ENCODE assay signal across 23 mouse cellular contexts in genomic region chr2:51851711-51852110, GRCm38 (mm10).
A peak's percentile ranks its signal among the peaks of the same experiment; 100 is the strongest.
DNase-seq lines count a peak whose midpoint lies in the region; ATAC-seq lines count a peak whose summit lies in the region.
"Had no signal": no experiment of that assay in that cellular context is flagged by ENCODE, and none has a peak within 500 bp of the region (broad histone marks: within the 10 kb centered on the region; RNA-seq: fewer than 3 reads in every experiment).

No protein-coding gene starts in this region.

- H3K9me3 ChIP-seq in embryonic facial prominence, embryonic 10.5 days = no peaks in the 10 kb centered on the region
- no peaks in the 10 kb centered on the region for H3K9me3 ChIP-seq in embryonic facial prominence, embryonic 15.5 days (replicated peaks)
- no peaks in the 10 kb centered on the region for H3K9me3 ChIP-seq in limb, embryonic 13.5 days
- H3K9me3 ChIP-seq: embryonic facial prominence, embryonic 12.5 days; forebrain, embryonic 15.5 days; heart, embryonic 13.5 days; hindbrain, embryonic 12.5 days; hindbrain, embryonic 15.5 days had no signal

- H3K36me3 ChIP-seq in embryonic facial prominence, embryonic 10.5 days (replicated peaks) = no peaks in the 10 kb centered on the region
- H3K36me3 ChIP-seq in embryonic facial prominence, embryonic 15.5 days = no peaks in the 10 kb centered on the region
- no peaks in the 10 kb centered on the region for H3K36me3 ChIP-seq in limb, embryonic 13.5 days
- H3K36me3 ChIP-seq: embryonic facial prominence, embryonic 12.5 days; forebrain, embryonic 15.5 days; G1E; heart, embryonic 13.5 days; hindbrain, embryonic 12.5 days; hindbrain, embryonic 15.5 days had no signal

- no peak overlapping the region for H3K4me3 ChIP-seq in embryonic facial prominence, embryonic 10.5 days
- no peak overlapping the region for H3K4me3 ChIP-seq in embryonic facial prominence, embryonic 15.5 days (replicated peaks)
- H3K4me3 ChIP-seq in limb, embryonic 13.5 days = no peak overlapping the region
- H3K4me3 ChIP-seq: embryonic facial prominence, embryonic 12.5 days; forebrain, embryonic 15.5 days; heart, embryonic 13.5 days; hindbrain, embryonic 12.5 days; hindbrain, embryonic 15.5 days had no signal

- H3K27ac ChIP-seq in embryonic facial prominence, embryonic 10.5 days (replicated peaks) = peak overlapping the region; percentile 45; the same call in 1 of the 2 replicates
- 0 out of 2 replicates have a peak overlapping the region, but pooled peaks have one; percentile 44 for H3K27ac ChIP-seq in embryonic facial prominence, embryonic 15.5 days (replicated peaks)
- H3K27ac ChIP-seq in limb, embryonic 13.5 days = peak overlapping the region; percentile 69
- H3K27ac ChIP-seq: embryonic facial prominence, embryonic 12.5 days; forebrain, embryonic 15.5 days; heart, embryonic 13.5 days; hindbrain, embryonic 12.5 days; hindbrain, embryonic 15.5 days had no signal

- H3K27me3 ChIP-seq in embryonic facial prominence, embryonic 10.5 days (replicated peaks; ENCODE audit: low read depth, poor library complexity, severe bottlenecking) = 0 out of 2 replicates have a peak, but pooled peaks cover 5% of the 10 kb centered on the region
- no peaks in the 10 kb centered on the region for H3K27me3 ChIP-seq in embryonic facial prominence, embryonic 15.5 days
- H3K27me3 ChIP-seq in limb, embryonic 13.5 days = no peaks in the 10 kb centered on the region
- H3K27me3 ChIP-seq: CH12.LX; embryonic facial prominence, embryonic 12.5 days; forebrain, embryonic 15.5 days; heart, embryonic 13.5 days; hindbrain, embryonic 12.5 days; hindbrain, embryonic 15.5 days; Patski had no signal

- WGBS in embryonic facial prominence, embryonic 10.5 days = 92% methylated on average over 7 of the region's 7 CpGs
- 45% methylated on average over 7 of the region's 7 CpGs for WGBS in embryonic facial prominence, embryonic 15.5 days
- 47% methylated on average over 7 of the region's 7 CpGs for WGBS in limb, embryonic 13.5 days

- H3K4me2 ChIP-seq in embryonic facial prominence, embryonic 15.5 days (replicated peaks) = no peak overlapping the region
- H3K4me2 ChIP-seq in limb, embryonic 13.5 days (replicated peaks) = no peak overlapping the region
- H3K4me2 ChIP-seq: embryonic facial prominence, embryonic 12.5 days; forebrain, embryonic 15.5 days; heart, embryonic 13.5 days; hindbrain, embryonic 12.5 days; hindbrain, embryonic 15.5 days had no signal

- DNase-seq in embryonic facial prominence, embryonic 10.5 days (ENCODE audit: low spot score) = no peak
- no peak for DNase-seq in spleen, adult 12 weeks (ENCODE audit: low spot score)
- DNase-seq in kidney, postnatal 4 days = no peak
- DNase-seq in layer of hippocampus, adult 9-11 months = no peak
- DNase-seq: adrenal gland, postnatal 10 days; adrenal gland, postnatal 36 days; B cell, adult 2 months; cerebellum, adult 18-20 months; cerebellum, adult 9-10 months; cerebellum, postnatal 14 days; gastrocnemius, postnatal 25 days; heart, adult 18-20 months; heart, postnatal 14 days had no signal

- no peak overlapping the region for H3K9ac ChIP-seq in embryonic facial prominence, embryonic 15.5 days
- H3K9ac ChIP-seq in limb, embryonic 13.5 days = no peak overlapping the region
- H3K9ac ChIP-seq: embryonic facial prominence, embryonic 12.5 days; forebrain, embryonic 15.5 days; heart, embryonic 13.5 days; hindbrain, embryonic 12.5 days; hindbrain, embryonic 15.5 days had no signal

- peaks cover 42% of the 10 kb centered on the region for H3K4me1 ChIP-seq in embryonic facial prominence, embryonic 10.5 days
- H3K4me1 ChIP-seq in embryonic facial prominence, embryonic 15.5 days = peaks cover 10% of the 10 kb centered on the region
- peaks cover 41% of the 10 kb centered on the region for H3K4me1 ChIP-seq in limb, embryonic 13.5 days
- H3K4me1 ChIP-seq: heart, embryonic 13.5 days; hindbrain, embryonic 15.5 days had no signal

- no peak for ATAC-seq in embryonic facial prominence, embryonic 15.5 days (ENCODE audit: insufficient number of reproducible peaks, low FRiP score, low TSS enrichment, low read depth)
- ATAC-seq in limb, embryonic 13.5 days (ENCODE audit: low FRiP score, low read depth) = peak; percentile 42; the same call in 1 of the 2 replicates
- ATAC-seq: forebrain, embryonic 15.5 days; Patski had no signal
